ENCODE assay signal across 12 mouse cellular contexts in genomic region chr3:104336308-104336707, GRCm38 (mm10).
DNase-seq lines count a peak whose midpoint lies in the region; ATAC-seq lines count a peak whose summit lies in the region.
"Had no signal": no experiment of that assay in that cellular context is flagged by ENCODE, and none has a peak within 500 bp of the region (broad histone marks: within the 10 kb centered on the region; RNA-seq: fewer than 3 reads in every experiment).

No protein-coding gene starts in this region.

- H3K27me3 ChIP-seq in forebrain, embryonic 14.5 days (replicated peaks; ENCODE audit: control insufficient read depth, insufficient read depth, low read length), result no peaks in the 10 kb centered on the region
- no peaks in the 10 kb centered on the region for H3K27me3 ChIP-seq in kidney, embryonic 14.5 days (ENCODE audit: control insufficient read depth, insufficient read depth, low read length)

- H3K9me3 ChIP-seq in forebrain, embryonic 14.5 days (replicated peaks; ENCODE audit: control insufficient read depth, low read length), result no peaks in the 10 kb centered on the region
- no peaks in the 10 kb centered on the region for H3K9me3 ChIP-seq in kidney, embryonic 14.5 days (ENCODE audit: control insufficient read depth, low read length)

- H3K9ac ChIP-seq in forebrain, embryonic 14.5 days (ENCODE audit: low read length), result no peak overlapping the region
- H3K9ac ChIP-seq in kidney, embryonic 14.5 days (ENCODE audit: low read depth, low read length), result no peak overlapping the region
- H3K9ac ChIP-seq: liver, postnatal 0 days had no signal

- DNase-seq in frontal cortex, postnatal 14 days (ENCODE audit: low spot score in 2 of 2), result no peak
- DNase-seq in MN1 (ENCODE audit: low spot score), result peak; percentile 65
- DNase-seq in forebrain, embryonic 14.5 days (ENCODE audit: low spot score), result peak; percentile 53
- peak; percentile 65 for DNase-seq in left cerebral cortex, postnatal 4 days
- DNase-seq in gastrocnemius, postnatal 36 days, result no peak
- DNase-seq in thymus, postnatal 14 days, result no peak
- DNase-seq: adrenal gland, postnatal 10 days; cerebellum, adult 9-10 months; kidney, adult 9 months; liver, postnatal 0 days had no signal

- peaks cover 6% of the 10 kb centered on the region for H3K4me1 ChIP-seq in forebrain, embryonic 14.5 days (ENCODE audit: control insufficient read depth, insufficient read depth, low read length)
- 0 out of 2 replicates have a peak, but pooled peaks cover 4% of the 10 kb centered on the region for H3K4me1 ChIP-seq in kidney, embryonic 14.5 days (ENCODE audit: control insufficient read depth, insufficient read depth, low read length)

- ATAC-seq in frontal cortex, adult (ENCODE audit: low TSS enrichment), result 0 out of 2 replicates have a peak, but pooled peaks have one; percentile 50
- peak; percentile 30; the same call in 1 of the 2 replicates for ATAC-seq in forebrain, embryonic 14.5 days
- ATAC-seq in kidney, embryonic 14.5 days (ENCODE audit: low FRiP score, low TSS enrichment), result no peak
- ATAC-seq: liver, postnatal 0 days had no signal

- no peak overlapping the region for H3K4me2 ChIP-seq in forebrain, embryonic 14.5 days (ENCODE audit: low read length)
- no peak overlapping the region for H3K4me2 ChIP-seq in kidney, embryonic 14.5 days (replicated peaks; ENCODE audit: low read depth, low read length)

- H3K27ac ChIP-seq in forebrain, embryonic 14.5 days (ENCODE audit: low read depth, low read length), result peak overlapping the region; percentile 67; the same call in 1 of the 2 replicates
- no peak overlapping the region for H3K27ac ChIP-seq in kidney, embryonic 14.5 days (ENCODE audit: low read depth, low read length)

- 35% methylated on average over 4 of the region's 4 CpGs for WGBS in forebrain, embryonic 14.5 days
- WGBS in kidney, embryonic 14.5 days, result 37% methylated on average over 4 of the region's 4 CpGs

- intact Hi-C loops in left cerebral cortex, postnatal 4 days (cut with DNase I), result no loop called here
- intact Hi-C loops in gastrocnemius, postnatal 36 days (cut with DNase I), result no loop called here

- H3K36me3 ChIP-seq in forebrain, embryonic 14.5 days (ENCODE audit: control insufficient read depth, insufficient read depth, low read length), result no peaks in the 10 kb centered on the region
- H3K36me3 ChIP-seq in kidney, embryonic 14.5 days (ENCODE audit: control insufficient read depth, insufficient read depth, low read length), result no peaks in the 10 kb centered on the region

- H3K4me3 ChIP-seq in forebrain, embryonic 14.5 days (ENCODE audit: low read depth, low read length), result no peak overlapping the region
- no peak overlapping the region for H3K4me3 ChIP-seq in kidney, embryonic 14.5 days (ENCODE audit: low read length)

Comparison
In these comparisons a context has a peak if more than half of its experiments do, and no peak if none do; other contexts are left out.
1. DNase-seq: peak in MN1 (single experiment), forebrain, embryonic 14.5 days (single experiment) and left cerebral cortex, postnatal 4 days (single experiment); none in frontal cortex, postnatal 14 days (0 of 2), gastrocnemius, postnatal 36 days (0 of 2) and thymus, postnatal 14 days (single experiment).